Mouse (Mus musculus) hindbrain, embryonic 10.5 days (tissue): ENCODE results near the gene Rsf1. TPM values are rescaled to one million over a fixed set of nuclear protein-coding genes. Genes with fewer than 3 reads are reported as not detected.
A peak's percentile ranks its signal among the peaks of the same experiment; 100 is the strongest.

Experiments
- DNase-seq: peaks from one replicate; pipeline ENCODE4 v3.0.0-alpha.2; 2017; ENCODE audit warnings: low spot score
- H3K27ac ChIP-seq: fragments of 300-500 bp; sonication (generic); 2 replicates; pipeline ENCODE4 v1.5.1; 2016; ENCODE audit warnings: mild to moderate bottlenecking, moderate library complexity
- H3K27me3 ChIP-seq: fragments of 300-500 bp; sonication (generic); 2 replicates; pipeline ENCODE4 v1.6.1; 2016; ENCODE audit warnings: mild to moderate bottlenecking; ENCODE audit not compliant: poor library complexity, insufficient read depth, severe bottlenecking
- H3K36me3 ChIP-seq: fragments of 300-500 bp; sonication (generic); 2 replicates; pipeline ENCODE4 v1.6.1; 2016; ENCODE audit warnings: mild to moderate bottlenecking, moderate library complexity
- H3K4me1 ChIP-seq: fragments of 300-500 bp; sonication (generic); replicated peaks from 2 replicates; pipeline ENCODE4 v1.6.1; 2016; ENCODE audit warnings: mild to moderate bottlenecking
- H3K4me3 ChIP-seq: fragments of 300-500 bp; sonication (generic); 2 replicates; pipeline ENCODE4 v1.5.1; 2016; ENCODE audit warnings: mild to moderate bottlenecking, moderate library complexity
- H3K9me3 ChIP-seq: fragments of 300-500 bp; sonication (generic); 2 replicates; pipeline ENCODE4 v1.6.1; 2016; ENCODE audit warnings: mild to moderate bottlenecking, moderate library complexity
- WGBS: fragments of 180-500 bp; shearing (Covaris S2); methylation state at CpG from one replicate; pipeline ENCODE4 v1.1.7; 2016; 5-methylcytosine and 5-hydroxymethylcytosine counted together
- polyA plus RNA-seq: library from polyadenylated mRNA; unstranded; fragments of >200 nt; fragmentation: Nextera tagmentation; extraction: Ambion mirVana; gene quantifications from 2 replicates; pipeline ENCODE4 v1.2.1, GENCODE M21; 2016

Gene Rsf1
- polyA plus RNA-seq, 1 experiment from 2014 or later: 18.7 TPM

GRCm38 (mm10) chr7:97650729-97651128, 71.0 kb downstream of the Rsf1 start:
- Histone ChIP-seq H3K9me3 (no peaks in the 10 kb centered on the region), H3K4me3 (no peak overlapping the region), H3K36me3 (peaks cover 44% of the 10 kb centered on the region), H3K27me3 (no peaks in the 10 kb centered on the region), H3K4me1 (no peaks in the 10 kb centered on the region), H3K27ac (no peak overlapping the region)
- WGBS: 92% methylated on average over 4 of the region's 4 CpGs
- no peak for DNase-seq

GRCm38 (mm10) chr7:97656144-97656543, 76.5 kb downstream of the Rsf1 start:
- Histone ChIP-seq H3K27ac (no peak overlapping the region), H3K9me3 (no peaks in the 10 kb centered on the region), H3K4me1 (no peaks in the 10 kb centered on the region), H3K27me3 (no peaks in the 10 kb centered on the region), H3K4me3 (no peak overlapping the region), H3K36me3 (peaks cover 44% of the 10 kb centered on the region)
- WGBS: 91% methylated on average over 6 of the region's 6 CpGs
- DNase-seq: no peak

- H3K4me3 ChIP-seq: no peak overlapping the region
- H3K27ac ChIP-seq: no peak overlapping the region
- H3K9me3 ChIP-seq: no peaks in the 10 kb centered on the region
- no peaks in the 10 kb centered on the region for H3K4me1 ChIP-seq
- 95% methylated on average over 4 of the region's 4 CpGs for whole genome bisulfite sequencing
- H3K27me3 ChIP-seq: no peaks in the 10 kb centered on the region
- DNase-seq: no peak
- H3K36me3 ChIP-seq: peaks cover 60% of the 10 kb centered on the region
Measured at GRCm38 (mm10) chr7:97661634-97662033, 81.9 kb downstream of the Rsf1 start.

GRCm38 (mm10) chr7:97679239-97679638, 99.5 kb downstream of the Rsf1 start:
- 46% methylated on average over 1 of the region's 1 CpGs for WGBS
- Histone ChIP-seq H3K27ac (no peak overlapping the region), H3K4me3 (no peak overlapping the region), H3K36me3 (peaks cover 83% of the 10 kb centered on the region), H3K9me3 (no peaks in the 10 kb centered on the region), H3K4me1 (no peaks in the 10 kb centered on the region), H3K27me3 (no peaks in the 10 kb centered on the region)
- DNase-seq: no peak

GRCm38 (mm10) chr7:97687831-97688230, 108.1 kb downstream of the Rsf1 start:
- H3K4me1 ChIP-seq: no peaks in the 10 kb centered on the region
- peaks cover 60% of the 10 kb centered on the region for H3K36me3 ChIP-seq
- WGBS: 90% methylated on average over 2 of the region's 2 CpGs
- H3K9me3 ChIP-seq: no peaks in the 10 kb centered on the region
- no peak for DNase-seq
- no peak overlapping the region for H3K4me3 ChIP-seq
- H3K27me3 ChIP-seq: no peaks in the 10 kb centered on the region
- no peak overlapping the region for H3K27ac ChIP-seq

- Histone ChIP-seq H3K9me3 (peaks cover 7% of the 10 kb centered on the region; the same call in 1 of the 2 replicates), H3K4me1 (peaks cover 18% of the 10 kb centered on the region), H3K36me3 (peaks cover 25% of the 10 kb centered on the region), H3K4me3 (peak overlapping the region; percentile 91; the same call in 1 of the 2 replicates), H3K27me3 (no peaks in the 10 kb centered on the region), H3K27ac (no peak overlapping the region; the same call in 1 of the 2 replicates)
- no peak for DNase-seq
- 97% methylated on average over 1 of the region's 1 CpGs for WGBS
Measured at GRCm38 (mm10) chr7:97695441-97695840, 115.8 kb downstream of the Rsf1 start.

- Histone ChIP-seq H3K36me3 (peaks cover 27% of the 10 kb centered on the region), H3K9me3 (peaks cover 7% of the 10 kb centered on the region; the same call in 1 of the 2 replicates), H3K4me3 (peak overlapping the region; percentile 91), H3K27ac (peak overlapping the region; percentile 94), H3K27me3 (no peaks in the 10 kb centered on the region), H3K4me1 (peaks cover 18% of the 10 kb centered on the region)
- DNase-seq: no peak
- WGBS: 38% methylated on average over 19 of the region's 19 CpGs
Measured at GRCm38 (mm10) chr7:97696133-97696505, 116.4 kb downstream of the Rsf1 start.

GRCm38 (mm10) chr7:97696506-97697254, 117.0 kb downstream of the Rsf1 start, which contains the start of gene Clns1a:
TSS of gene Clns1a (plus strand) at chr7:97696634.
- under 1% methylated on average over 63 of the region's 63 CpGs for WGBS
- Histone ChIP-seq H3K27me3 (no peaks in the 10 kb centered on the region), H3K36me3 (peaks cover 27% of the 10 kb centered on the region), H3K4me3 (peak within 1 kb of the TSS; percentile 91), H3K9me3 (peaks cover 7% of the 10 kb centered on the region; the same call in 1 of the 2 replicates), H3K27ac (peak within 1 kb of the TSS; percentile 94), H3K4me1 (peaks cover 18% of the 10 kb centered on the region)
- DNase-seq: peak; percentile 92

- DNase-seq: no peak
- no peak overlapping the region for H3K27ac ChIP-seq
- H3K4me3 ChIP-seq: no peak overlapping the region
- H3K27me3 ChIP-seq: no peaks in the 10 kb centered on the region
- H3K9me3 ChIP-seq: peaks cover 7% of the 10 kb centered on the region; the same call in 1 of the 2 replicates
- WGBS: 95% methylated on average over 4 of the region's 4 CpGs
- H3K36me3 ChIP-seq: peaks cover 27% of the 10 kb centered on the region
- H3K4me1 ChIP-seq: peaks cover 18% of the 10 kb centered on the region
Measured at GRCm38 (mm10) chr7:97700173-97700572, 120.5 kb downstream of the Rsf1 start.

GRCm38 (mm10) chr7:97701106-97701505, 121.4 kb downstream of the Rsf1 start:
- Histone ChIP-seq H3K27ac (no peak overlapping the region), H3K36me3 (peaks cover 27% of the 10 kb centered on the region), H3K4me1 (peaks cover 11% of the 10 kb centered on the region), H3K4me3 (no peak overlapping the region), H3K27me3 (no peaks in the 10 kb centered on the region), H3K9me3 (peaks cover 7% of the 10 kb centered on the region; the same call in 1 of the 2 replicates)
- DNase-seq: no peak
- WGBS: 86% methylated on average over 6 of the region's 6 CpGs

GRCm38 (mm10) chr7:97707123-97707522, 127.4 kb downstream of the Rsf1 start:
- no peak overlapping the region for H3K27ac ChIP-seq
- no peaks in the 10 kb centered on the region for H3K9me3 ChIP-seq
- no peaks in the 10 kb centered on the region for H3K4me1 ChIP-seq
- no peak for DNase-seq
- peaks cover 42% of the 10 kb centered on the region for H3K36me3 ChIP-seq
- WGBS: 92% methylated on average over 4 of the region's 4 CpGs
- no peak overlapping the region for H3K4me3 ChIP-seq
- H3K27me3 ChIP-seq: no peaks in the 10 kb centered on the region

- 93% methylated on average over 5 of the region's 5 CpGs for WGBS
- Histone ChIP-seq H3K4me1 (no peaks in the 10 kb centered on the region), H3K4me3 (no peak overlapping the region), H3K9me3 (no peaks in the 10 kb centered on the region), H3K36me3 (peaks cover 49% of the 10 kb centered on the region), H3K27me3 (no peaks in the 10 kb centered on the region), H3K27ac (no peak overlapping the region)
- DNase-seq: no peak
Measured at GRCm38 (mm10) chr7:97707809-97708208, 128.1 kb downstream of the Rsf1 start.

GRCm38 (mm10) chr7:97709204-97709603, 129.5 kb downstream of the Rsf1 start:
- H3K4me1 ChIP-seq: no peaks in the 10 kb centered on the region
- no peak for DNase-seq
- 91% methylated on average over 3 of the region's 3 CpGs for WGBS
- H3K36me3 ChIP-seq: peaks cover 63% of the 10 kb centered on the region
- no peaks in the 10 kb centered on the region for H3K9me3 ChIP-seq
- H3K27me3 ChIP-seq: no peaks in the 10 kb centered on the region
- H3K27ac ChIP-seq: no peak overlapping the region
- no peak overlapping the region for H3K4me3 ChIP-seq
